ENCODE assay signal across 14 mouse cellular contexts in genomic region chr11:75715556-75715955, GRCm38 (mm10). TPM values are rescaled to one million over a fixed set of nuclear protein-coding genes. Genes with fewer than 3 reads are reported as not detected.
DNase-seq lines count a peak whose midpoint lies in the region; ATAC-seq and TF ChIP-seq lines count a peak whose summit lies in the region.
"Had no signal": no experiment of that assay in that cellular context is flagged by ENCODE, and none has a peak within 500 bp of the region (broad histone marks: within the 10 kb centered on the region; RNA-seq: fewer than 3 reads in every experiment).

No protein-coding gene starts in this region.

- no peaks in the 10 kb centered on the region for H3K9me3 ChIP-seq in intestine, embryonic 14.5 days (ENCODE audit: control insufficient read depth, low read length)
- H3K9me3 ChIP-seq in intestine, postnatal 0 days (ENCODE audit: control insufficient read depth) = no peaks in the 10 kb centered on the region
- H3K9me3 ChIP-seq in ES-E14 (ENCODE audit: control insufficient read depth, insufficient read depth, low read depth, low read length) = no peaks in the 10 kb centered on the region
- H3K9me3 ChIP-seq in embryonic facial prominence, embryonic 14.5 days (ENCODE audit: control insufficient read depth, low read length) = 0 out of 2 replicates have a peak, but pooled peaks cover 6% of the 10 kb centered on the region

- H3K4me1 ChIP-seq in intestine, embryonic 14.5 days (replicated peaks; ENCODE audit: control insufficient read depth, insufficient read depth, low read length) = no peaks in the 10 kb centered on the region; the same call in 1 of the 2 replicates
- no peaks in the 10 kb centered on the region for H3K4me1 ChIP-seq in intestine, postnatal 0 days (replicated peaks; ENCODE audit: control insufficient read depth, insufficient read depth, low read length)
- H3K4me1 ChIP-seq in ES-E14 (ENCODE audit: control insufficient read depth in 2 of 2, insufficient read depth in 2 of 2, low read length in 2 of 2, poor library complexity in 1 of 2) = peaks cover 0 to 2% of the 10 kb centered on the region in 2 experiments; a peak in 1 of 4 replicates
- H3K4me1 ChIP-seq in embryonic facial prominence, embryonic 14.5 days (ENCODE audit: control insufficient read depth, insufficient read depth, low read length) = no peaks in the 10 kb centered on the region
- H3K4me1 ChIP-seq: midbrain, embryonic 13.5 days had no signal

- 27% methylated on average over 12 of the region's 12 CpGs for WGBS in intestine, embryonic 14.5 days
- 46% methylated on average over 12 of the region's 12 CpGs for WGBS in intestine, postnatal 0 days
- WGBS in embryonic facial prominence, embryonic 14.5 days = 20% methylated on average over 12 of the region's 12 CpGs

- H3K27ac ChIP-seq in gastrocnemius, adult 2 months = peak overlapping the region; percentile 64; the same call in 1 of the 2 replicates
- H3K27ac ChIP-seq in intestine, embryonic 14.5 days (ENCODE audit: low read depth) = no peak overlapping the region
- no peak overlapping the region for H3K27ac ChIP-seq in intestine, postnatal 0 days (ENCODE audit: low read depth, low read length)
- H3K27ac ChIP-seq in ES-E14 (ENCODE audit: insufficient read depth, low read depth, low read length, poor library complexity, severe bottlenecking) = no peak overlapping the region
- no peak overlapping the region for H3K27ac ChIP-seq in embryonic facial prominence, embryonic 14.5 days (replicated peaks; ENCODE audit: low read depth, low read length)
- H3K27ac ChIP-seq: midbrain, embryonic 13.5 days had no signal

- H3K4me3 ChIP-seq in gastrocnemius, adult 2 months = peak overlapping the region; percentile 45
- no peak overlapping the region for H3K4me3 ChIP-seq in intestine, embryonic 14.5 days (ENCODE audit: low read depth, low read length)
- no peak overlapping the region for H3K4me3 ChIP-seq in intestine, postnatal 0 days (ENCODE audit: low read depth, low read length)
- peak overlapping the region; percentile 15 to 29; a peak in 3 of 4 replicates for H3K4me3 ChIP-seq in ES-E14 (ENCODE audit: insufficient read depth in 1 of 2, low read depth in 1 of 2, low read length in 2 of 2, poor library complexity in 1 of 2, severe bottlenecking in 1 of 2)
- H3K4me3 ChIP-seq in embryonic facial prominence, embryonic 14.5 days (ENCODE audit: low read depth, low read length) = no peak overlapping the region
- H3K4me3 ChIP-seq: erythroblast, embryonic 14.5 days; midbrain, embryonic 13.5 days had no signal

- intact Hi-C loops in gastrocnemius, adult 2 months (cut with DNase I) = loop anchor here (5.0 to 10.0 kb wide), 3 partner anchors 42 to 449 kb away; no protein-coding TSS in a partner anchor
- intact Hi-C loops in gastrocnemius, postnatal 36 days (cut with DNase I) = no loop called here

- in situ Hi-C loops in ES-E14 (cut with MboI; ENCODE audit: low sequenced_read_pairs in 2 of 2, unreplicated experiment in 2 of 2) = no loop called here

- TF ChIP-seq CTCF in gastrocnemius, adult 2 months (IDR thresholded peaks at IDR 0.05) = no peak
- TF ChIP-seq CTCF in intestine, postnatal 0 days (IDR thresholded peaks at IDR 0.05; ENCODE audit: low read depth) = no peak

- H3K9ac ChIP-seq in intestine, embryonic 14.5 days (ENCODE audit: low read length) = no peak overlapping the region
- no peak overlapping the region for H3K9ac ChIP-seq in intestine, postnatal 0 days (ENCODE audit: low read depth, low read length)
- H3K9ac ChIP-seq in ES-E14 (ENCODE audit: insufficient read depth, low read depth, low read length, poor library complexity, severe bottlenecking) = peak overlapping the region; percentile 30; the same call in 1 of the 2 replicates
- no peak overlapping the region for H3K9ac ChIP-seq in embryonic facial prominence, embryonic 14.5 days (ENCODE audit: low read depth, low read length)
- H3K9ac ChIP-seq: midbrain, embryonic 13.5 days had no signal

- no peaks in the 10 kb centered on the region for H3K36me3 ChIP-seq in intestine, embryonic 14.5 days (ENCODE audit: control insufficient read depth, insufficient read depth, low read length)
- H3K36me3 ChIP-seq in intestine, postnatal 0 days (ENCODE audit: control insufficient read depth, insufficient read depth) = no peaks in the 10 kb centered on the region
- no peaks in the 10 kb centered on the region for H3K36me3 ChIP-seq in ES-E14 (ENCODE audit: control insufficient read depth, insufficient read depth, low read length, poor library complexity, severe bottlenecking)
- H3K36me3 ChIP-seq in embryonic facial prominence, embryonic 14.5 days (ENCODE audit: control insufficient read depth, insufficient read depth, low read length) = no peaks in the 10 kb centered on the region
- H3K36me3 ChIP-seq: midbrain, embryonic 13.5 days had no signal

- no peak for ATAC-seq in intestine, embryonic 14.5 days (replicated peaks; ENCODE audit: low FRiP score, low TSS enrichment, low read depth)
- no peak for ATAC-seq in intestine, postnatal 0 days
- no peak for ATAC-seq in embryonic facial prominence, embryonic 14.5 days (ENCODE audit: low read depth)
- ATAC-seq: midbrain, embryonic 13.5 days had no signal

- H3K4me2 ChIP-seq in intestine, embryonic 14.5 days (ENCODE audit: low read length) = 0 out of 2 replicates have a peak overlapping the region, but pooled peaks have one; percentile 4
- H3K4me2 ChIP-seq in intestine, postnatal 0 days (replicated peaks; ENCODE audit: low read depth) = no peak overlapping the region
- peak overlapping the region; percentile 21 for H3K4me2 ChIP-seq in embryonic facial prominence, embryonic 14.5 days (ENCODE audit: low read depth, low read length)
- H3K4me2 ChIP-seq: midbrain, embryonic 13.5 days had no signal

- DNase-seq in gastrocnemius, adult 2 months = peak; percentile 60
- DNase-seq in gastrocnemius, postnatal 36 days = no peak
- no peak for DNase-seq in intestine, embryonic 14.5 days (ENCODE audit: low spot score)
- no peak for DNase-seq in ES-E14 (ENCODE audit: low read depth, low spot score)
- no peak for DNase-seq in embryonic facial prominence, embryonic 14.5 days (ENCODE audit: low spot score)
- DNase-seq in kidney, adult 9 months = no peak
- DNase-seq: adrenal gland, adult 2 months; cerebellum, adult 11 months; heart, postnatal 14 days; kidney, postnatal 14 days; lung, adult 2 months had no signal

- H3K27me3 ChIP-seq in intestine, embryonic 14.5 days (replicated peaks; ENCODE audit: control insufficient read depth, insufficient read depth, low read length) = no peaks in the 10 kb centered on the region
- no peaks in the 10 kb centered on the region for H3K27me3 ChIP-seq in intestine, postnatal 0 days (replicated peaks; ENCODE audit: control insufficient read depth, insufficient read depth, low read length)
- no peaks in the 10 kb centered on the region for H3K27me3 ChIP-seq in embryonic facial prominence, embryonic 14.5 days (replicated peaks; ENCODE audit: control insufficient read depth, insufficient read depth, low read length)
- H3K27me3 ChIP-seq: midbrain, embryonic 13.5 days had no signal

TF ChIP-seq in ES-E14, 5 proteins besides CTCF, POLR2A, EP300 and RAD21:
- TF ChIP-seq HCFC1 (IDR thresholded peaks at IDR 0.05; ENCODE audit: borderline replicate concordance, insufficient read depth, low read length) (no peak), CHD2 (IDR thresholded peaks at IDR 0.05; ENCODE audit: low read depth, low read length) (no peak), ZC3H11A (IDR thresholded peaks at IDR 0.05; ENCODE audit: borderline replicate concordance, low read depth, low read length) (no peak), ZNF384 (IDR thresholded peaks at IDR 0.05; ENCODE audit: low read depth, low read length) (no peak), MAFK (IDR thresholded peaks at IDR 0.05; ENCODE audit: insufficient read depth, low read depth, low read length) (no peak)

RNA-seq across cellular contexts. Expression of gene Ywhae, which starts 17.1 kb away (rescaled TPM):
- total RNA-seq in gastrocnemius, adult 2 months (2021) = 100 to 1,000 TPM; 545 to 577 TPM
- total RNA-seq in gastrocnemius, postnatal 36 days (2021) = 100 to 1,000 TPM; 524 to 527 TPM
- polyA plus RNA-seq in intestine, embryonic 14.5 days (2014; fragmentation: Nextera tagmentation; extraction: Ambion mirVana) = 888 and 941 TPM in 2 replicates
- 365 and 373 TPM in 2 replicates for polyA plus RNA-seq in intestine, postnatal 0 days (2015; fragmentation: Nextera tagmentation; extraction: Ambion mirVana)
- 256 and 432 TPM in 2 replicates for total RNA-seq in ES-E14 (2012; rRNA removed)
- polyA plus RNA-seq in embryonic facial prominence, embryonic 14.5 days (2014; fragmentation: Nextera tagmentation; extraction: Ambion mirVana) = 788 and 838 TPM in 2 replicates

RNA-seq across cellular contexts. Expression of gene Crk, which starts 36.5 kb away (rescaled TPM):
- 10 to 100 TPM; 53.4 to 64.3 TPM for total RNA-seq in gastrocnemius, adult 2 months (2021)
- total RNA-seq in gastrocnemius, postnatal 36 days (2021) = 10 to 100 TPM; 38.5 to 44.0 TPM
- 101 and 106 TPM in 2 replicates for polyA plus RNA-seq in intestine, embryonic 14.5 days (2014; fragmentation: Nextera tagmentation; extraction: Ambion mirVana)
- polyA plus RNA-seq in intestine, postnatal 0 days (2015; fragmentation: Nextera tagmentation; extraction: Ambion mirVana) = 64.8 and 64.9 TPM in 2 replicates
- 68.1 and 71.3 TPM in 2 replicates for total RNA-seq in ES-E14 (2012; rRNA removed)
- polyA plus RNA-seq in embryonic facial prominence, embryonic 14.5 days (2014; fragmentation: Nextera tagmentation; extraction: Ambion mirVana) = 106 TPM in 2 replicates

Comparison
In these comparisons a context has a peak if more than half of its experiments do, and no peak if none do; other contexts are left out.
1. H3K4me3 ChIP-seq: peak in gastrocnemius, adult 2 months (single experiment) and ES-E14 (2 of 2); none in intestine, embryonic 14.5 days (single experiment), intestine, postnatal 0 days (single experiment) and embryonic facial prominence, embryonic 14.5 days (single experiment).